Mouse (Mus musculus): ENCODE results near the gene Hist2h2bb.

Hist2h2bb gene

GRCm38 (mm10) chr3:96302076-96302475 is 32.5 kb downstream of the Hist2h2bb start:
- DNase-seq, result no peak

GRCm38 (mm10) chr3:96306506-96306905 is 37.0 kb downstream of the Hist2h2bb start:
- DNase-seq, result no peak

GRCm38 (mm10) chr3:96309441-96309840 is 39.9 kb downstream of the Hist2h2bb start:
- no peak for DNase-seq

- DNase-seq, result no peak
Measured at GRCm38 (mm10) chr3:96312341-96313098, 43.0 kb downstream of the Hist2h2bb start.
